Mouse (Mus musculus): ENCODE data around the gene Ccl24.
A peak's percentile ranks its signal among the peaks of the same experiment; 100 is the strongest.

The Ccl24 gene

DNA sequence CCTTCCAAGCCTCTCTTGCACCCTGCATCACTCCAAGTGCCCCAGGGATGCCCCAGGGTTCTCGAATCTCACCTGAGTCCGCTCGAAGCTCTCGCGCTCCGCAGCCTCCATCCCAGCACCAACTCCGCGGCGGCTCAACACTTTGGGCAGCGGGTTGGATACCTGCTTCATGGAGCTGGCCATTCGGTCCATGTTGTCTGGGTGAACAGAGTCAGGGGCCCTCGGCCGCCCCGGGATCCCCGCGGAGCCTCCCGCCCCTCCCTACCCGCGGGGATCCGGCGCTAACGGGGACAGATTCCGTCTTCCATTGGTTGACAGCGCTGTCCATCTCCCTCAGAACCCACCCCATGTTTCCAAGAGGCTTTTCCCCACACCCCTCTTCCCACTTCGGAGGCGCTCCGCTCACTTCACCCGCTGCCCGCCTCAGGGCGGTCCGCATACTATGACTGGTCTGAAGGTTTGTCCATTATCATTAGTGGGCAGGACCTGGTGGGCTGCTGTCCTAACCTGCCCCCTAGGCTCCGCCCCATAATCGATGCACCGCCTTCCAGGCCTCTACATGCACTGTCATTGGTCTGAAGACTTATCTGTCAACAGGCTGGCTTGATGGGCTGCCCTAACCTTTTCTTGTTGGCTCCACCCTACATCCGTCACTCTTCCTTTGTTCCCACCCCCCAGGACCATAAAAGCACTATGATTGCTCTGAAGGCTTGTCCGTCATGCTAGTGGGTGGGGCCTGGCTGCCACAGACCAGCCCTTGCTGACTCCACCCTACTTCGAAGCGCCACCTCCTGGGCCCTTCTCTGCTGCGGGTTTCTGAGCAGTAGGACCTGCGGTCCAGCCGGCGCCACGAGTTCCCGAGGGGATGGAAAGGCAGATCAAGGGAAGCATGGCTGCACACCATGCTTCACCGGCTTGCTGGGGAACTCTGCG lies 27.7 kb downstream of the Ccl24 start, which contains the start of gene Hip1:
Gene Hip1 (minus strand): TSS at position 256 of the 933 bp plus-strand sequence.
- peak; percentile 96 for DNase-seq

DNA sequence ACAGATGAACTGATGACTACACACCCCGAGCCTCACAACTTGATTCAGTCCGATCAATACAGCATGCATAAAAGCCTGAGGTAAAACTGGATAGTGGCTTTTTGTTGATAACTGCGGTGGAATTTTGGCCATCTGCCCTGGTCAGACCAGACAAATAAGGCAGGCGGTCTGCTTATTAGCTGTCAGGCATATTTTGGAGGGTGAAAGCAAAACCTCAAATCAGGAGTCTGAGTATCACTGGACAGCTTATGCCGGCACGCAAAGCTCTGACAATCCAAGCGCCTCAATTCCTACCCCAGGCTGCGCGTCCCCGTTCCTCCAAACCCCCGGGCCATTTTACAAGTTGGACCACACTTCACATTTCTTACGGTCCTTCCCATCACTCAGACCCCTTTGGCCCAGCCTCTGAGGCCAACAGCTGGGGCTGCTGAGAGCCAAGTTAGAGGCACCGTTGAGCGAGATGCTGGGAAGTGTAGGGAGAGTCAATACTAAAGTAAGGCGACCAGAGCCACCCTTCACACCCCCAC lies 28.8 kb downstream of the Ccl24 start:
- peak; percentile 41 for DNase-seq

DNA sequence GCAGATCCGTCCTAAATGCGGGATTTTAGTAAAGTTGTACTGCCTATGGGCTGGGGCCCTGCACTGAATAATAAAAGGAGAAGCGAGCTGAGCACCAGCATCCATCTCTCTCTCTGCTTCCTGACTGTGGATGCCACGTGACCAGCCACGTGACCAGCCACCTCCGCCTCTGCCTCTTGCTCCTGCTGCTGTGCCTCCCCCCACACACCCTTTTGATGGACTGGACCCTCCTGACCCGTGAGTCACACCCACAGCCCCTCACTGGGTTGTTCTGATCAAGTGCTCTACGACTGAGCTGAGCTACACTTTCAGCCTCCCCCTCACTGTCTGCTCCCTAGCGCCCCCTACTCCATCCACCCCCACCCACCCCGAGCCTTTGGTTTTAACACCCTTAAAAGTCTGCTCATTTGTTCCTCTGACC lies 35.0 kb downstream of the Ccl24 start:
- no peak for DNase-seq

DNA sequence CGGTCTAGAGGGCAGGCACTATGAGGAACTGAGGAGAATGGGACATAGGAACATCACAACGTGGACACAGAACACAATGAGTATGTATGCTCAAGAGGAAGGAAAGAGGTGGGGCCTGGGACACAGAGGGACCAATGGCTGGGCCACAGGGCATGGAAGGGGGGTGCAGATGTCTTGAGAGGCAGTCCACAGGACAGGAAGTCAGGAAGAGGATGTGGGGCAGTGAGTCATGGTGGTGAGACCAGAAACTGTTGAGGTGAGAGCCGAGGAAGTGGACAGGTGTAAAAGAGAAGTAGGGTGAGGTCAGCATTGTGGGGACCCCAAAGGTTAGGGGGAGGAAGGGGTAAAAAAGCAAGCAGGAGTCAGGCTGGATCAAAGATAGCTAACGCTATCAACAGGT lies 35.5 kb downstream of the Ccl24 start:
- DNase-seq: no peak

DNA sequence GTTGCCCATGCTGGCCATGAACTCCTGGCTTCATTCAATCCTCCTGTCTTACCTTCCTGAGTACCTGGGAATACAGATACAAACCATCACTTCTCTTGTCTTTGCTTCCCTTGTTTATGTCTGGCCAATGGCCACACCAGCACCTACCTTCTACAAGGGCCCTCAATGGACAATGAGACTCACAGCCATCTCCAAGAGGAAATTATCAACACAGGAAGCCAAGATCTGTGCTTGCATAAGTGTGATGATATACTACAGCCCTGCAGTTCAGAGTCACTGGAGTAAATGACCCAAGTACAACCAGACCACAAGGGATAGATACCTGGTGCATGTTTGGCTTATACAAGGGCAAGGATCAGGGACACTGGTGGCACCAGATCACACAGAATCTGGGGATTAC lies 37.0 kb downstream of the Ccl24 start:
- DNase-seq: no peak

DNA sequence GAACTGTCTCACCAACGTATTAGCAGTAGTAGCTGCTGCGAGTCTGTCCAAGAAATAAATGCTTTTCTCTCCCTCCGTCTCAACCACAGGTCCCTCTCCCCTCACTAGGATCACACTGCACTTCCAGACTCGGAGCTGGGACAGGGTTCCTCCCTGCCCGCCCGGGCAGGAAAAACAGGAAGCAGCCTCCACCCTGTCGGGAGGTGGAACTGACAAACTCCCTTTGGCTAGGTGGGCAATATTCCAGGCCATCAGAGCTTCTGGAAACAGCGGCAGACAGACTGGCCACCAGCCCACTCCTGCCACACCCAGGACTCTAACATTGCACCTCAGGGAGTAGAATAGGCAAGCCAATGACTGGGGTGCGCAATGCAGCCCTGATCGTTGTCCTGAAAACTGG lies 39.4 kb downstream of the Ccl24 start:
- DNase-seq: no peak

DNA sequence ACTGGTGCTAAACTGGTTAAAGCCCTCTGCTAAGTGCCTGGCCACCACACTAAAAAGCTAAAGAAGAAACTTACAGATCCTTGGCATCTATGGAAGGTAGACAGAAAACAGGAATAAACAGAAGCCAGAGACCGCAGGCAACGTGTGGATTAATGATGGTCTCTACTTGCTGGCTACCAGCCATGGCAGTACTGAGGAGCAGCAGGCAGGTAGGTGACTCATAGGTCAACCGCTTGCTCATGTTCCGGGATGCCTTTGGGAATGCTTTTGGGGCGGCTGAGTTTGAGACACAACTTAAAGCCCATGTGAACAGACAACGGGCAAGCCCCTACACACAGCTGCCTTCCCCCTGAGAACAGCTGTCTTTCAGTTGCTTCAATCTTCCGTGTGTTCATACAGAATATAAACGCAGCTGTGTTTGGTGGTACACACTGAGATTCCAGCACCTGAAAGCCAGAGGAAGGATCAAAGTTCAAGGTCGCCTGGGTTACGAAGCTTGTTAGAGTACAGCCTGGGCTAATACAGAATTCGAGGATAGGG lies 41.5 kb downstream of the Ccl24 start:
- DNase-seq: no peak

DNA sequence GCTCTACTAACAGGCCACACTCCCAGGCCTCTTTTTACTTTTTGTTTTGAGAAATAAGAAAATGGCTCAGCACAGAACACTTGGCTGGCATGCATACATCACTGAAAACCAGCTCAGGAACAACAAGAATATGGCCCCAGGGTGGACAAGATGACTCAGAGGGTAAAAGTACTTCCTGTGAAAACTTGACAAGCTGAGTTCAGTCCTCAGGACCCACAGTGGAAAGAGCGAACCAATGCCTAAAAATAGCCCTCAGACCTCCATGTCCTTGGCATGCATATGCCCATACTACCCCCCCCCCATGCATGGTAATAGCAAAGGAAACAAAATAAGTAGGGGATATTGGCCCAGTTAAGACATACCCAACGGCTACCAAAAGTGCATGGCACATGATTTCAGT lies 42.9 kb downstream of the Ccl24 start:
- no peak for DNase-seq

DNA sequence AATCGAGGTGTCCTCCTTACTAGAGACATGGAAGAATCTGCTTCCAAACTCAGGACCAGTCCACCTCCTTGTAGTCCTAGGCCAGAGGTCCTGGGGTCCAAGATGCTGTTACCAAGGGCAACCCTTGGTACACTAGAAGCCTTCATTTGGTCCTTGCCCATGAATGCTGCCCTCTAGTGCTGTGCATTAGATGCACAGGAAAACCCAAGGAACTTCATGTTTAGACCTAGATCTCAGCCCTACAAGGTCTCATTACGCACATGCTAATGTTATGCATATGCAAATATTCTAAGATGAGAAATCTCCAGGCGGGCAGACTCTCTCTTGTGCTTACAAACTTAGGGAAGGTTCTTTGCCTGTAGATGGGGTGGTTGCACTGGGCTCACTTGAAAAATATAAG lies 43.5 kb downstream of the Ccl24 start:
- DNase-seq: no peak

DNA sequence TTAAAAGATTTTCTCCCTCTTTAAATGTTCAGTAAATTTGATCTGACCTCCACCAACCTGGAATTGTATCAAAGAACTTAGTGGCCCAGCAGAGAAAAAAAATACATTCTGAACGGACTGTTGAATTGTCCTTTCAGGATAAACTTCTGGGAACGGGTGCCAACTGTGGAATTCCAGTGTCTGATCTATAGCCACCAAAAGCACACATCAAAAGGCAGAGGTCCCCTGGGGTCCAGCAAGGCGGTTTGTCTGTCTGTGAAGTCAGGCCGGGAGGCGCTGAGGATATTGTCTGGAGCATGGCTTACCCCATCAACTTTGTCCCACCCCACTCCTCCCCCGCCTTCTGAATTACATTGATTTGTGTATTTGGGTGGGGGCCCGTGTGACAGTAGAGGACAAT lies 44.9 kb downstream of the Ccl24 start:
- no peak for DNase-seq

DNA sequence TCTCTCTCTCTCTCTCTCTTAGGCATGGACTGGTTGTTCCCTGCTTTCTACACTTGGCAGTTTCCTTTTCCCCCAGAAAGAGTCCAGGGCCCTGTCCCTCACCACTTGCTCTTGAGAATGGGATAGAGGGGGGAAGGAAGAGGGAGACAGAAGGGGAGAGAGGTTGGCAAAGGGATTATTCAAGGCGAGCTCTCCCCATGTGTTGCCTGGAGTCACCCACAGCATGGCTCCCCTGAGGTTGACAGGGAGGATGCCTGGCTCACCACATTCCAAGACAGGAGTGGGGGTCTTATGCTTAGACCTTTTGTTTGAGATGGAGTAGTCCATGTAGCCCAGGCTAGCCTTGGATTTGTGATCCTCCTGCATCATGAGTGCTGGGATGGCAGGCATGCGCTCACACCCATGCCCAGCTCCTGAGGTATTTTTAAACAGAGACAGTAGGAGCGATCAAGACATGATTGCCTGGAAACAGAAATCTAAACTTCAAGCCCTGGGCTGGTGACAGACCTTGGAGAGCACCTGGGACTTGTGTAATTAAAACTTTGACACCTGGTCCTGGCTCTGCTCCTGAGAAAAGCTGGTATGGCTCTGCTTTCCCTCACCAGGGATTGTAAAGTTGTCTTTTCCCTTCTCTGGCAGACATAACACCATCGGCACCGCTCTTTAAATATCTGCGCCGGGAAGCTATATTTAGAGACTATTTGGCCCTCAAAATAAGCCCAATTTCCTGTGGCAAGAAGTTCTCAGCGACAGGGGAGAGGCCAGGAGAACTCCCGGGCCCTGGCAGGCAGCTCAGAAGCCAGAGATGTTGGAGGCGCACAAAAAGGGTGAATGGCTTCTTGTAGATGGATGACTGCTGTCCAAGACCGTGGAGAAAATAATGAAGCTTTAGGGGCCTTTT lies 47.9 kb downstream of the Ccl24 start:
- DNase-seq: no peak

DNA sequence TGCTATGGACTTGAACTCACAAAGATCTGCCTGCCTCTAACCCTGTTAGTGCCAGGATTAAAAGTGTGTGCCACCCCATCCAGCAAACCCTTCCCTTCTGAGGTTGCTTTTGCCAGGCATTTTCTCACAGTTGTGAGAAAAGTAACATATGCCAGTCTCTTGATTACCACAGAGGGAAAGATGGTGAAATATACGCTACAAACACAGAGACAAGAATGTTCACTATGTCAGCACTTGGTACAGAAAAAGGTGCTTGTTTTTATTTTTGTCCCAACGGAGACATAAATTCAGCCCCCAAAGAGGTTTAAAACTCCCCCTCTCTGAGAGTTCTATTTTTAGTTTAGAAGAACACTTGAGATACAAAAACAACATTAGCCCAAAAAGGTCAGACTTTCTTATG lies 48.8 kb downstream of the Ccl24 start:
- DNase-seq: no peak

DNA sequence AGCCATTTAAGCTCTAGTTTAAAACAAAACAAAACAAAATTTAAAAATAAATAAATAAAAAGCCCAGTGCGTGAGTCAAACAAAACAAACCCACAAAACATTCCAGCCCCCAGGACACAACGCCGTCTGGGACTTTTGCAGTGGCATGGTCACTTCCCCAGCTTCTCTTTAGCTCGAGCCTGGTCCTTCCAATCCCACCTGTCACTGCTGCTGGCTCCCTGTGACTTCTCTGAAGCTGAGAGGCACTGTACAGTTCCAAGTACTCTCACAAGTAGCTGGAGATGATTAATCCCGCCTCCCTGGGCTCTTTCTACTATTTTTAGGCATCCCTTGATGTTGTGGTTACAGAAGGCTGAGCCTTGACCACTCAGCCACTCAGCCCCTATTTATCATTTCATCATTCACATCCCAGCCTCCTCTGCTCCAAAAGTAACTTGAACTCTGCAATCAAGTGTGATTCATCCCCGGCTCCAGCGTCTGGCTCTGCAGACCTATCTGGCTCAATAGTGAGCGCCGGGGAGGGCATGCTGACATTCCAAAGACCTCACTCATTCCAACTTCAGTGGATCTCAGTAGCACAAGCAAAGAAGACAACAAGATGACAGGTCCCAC lies 50.6 kb downstream of the Ccl24 start:
- DNase-seq: no peak
